Mouse (Mus musculus) G1E (cell line): ENCODE results near the gene Cltrn. TPM values are rescaled to one million over a fixed set of nuclear protein-coding genes. Genes with fewer than 3 reads are reported as not detected.

Experiments
- ATAC-seq: 2 replicates; pipeline ENCODE4 v1.8.0; 2016; ENCODE audit warnings: mild to moderate bottlenecking; ENCODE audit not compliant: insufficient number of reproducible peaks, poor library complexity, low FRiP score, severe bottlenecking; ENCODE audit errors: extremely low read depth
- DNase-seq: peaks from one replicate; pipeline ENCODE4 v3.0.0; 2012; ENCODE audit warnings: low spot score
- H3K27me3 ChIP-seq: 2 replicates; pipeline ENCODE4 v1.6.1; 2012; ENCODE audit warnings: mild to moderate bottlenecking, low read length, inconsistent platforms; ENCODE audit not compliant: insufficient read depth
- H3K36me3 ChIP-seq: replicated peaks from 2 replicates; pipeline ENCODE3; 2012; ENCODE audit warnings: mild to moderate bottlenecking, inconsistent platforms
- H3K4me1 ChIP-seq: 2 replicates; pipeline ENCODE4 v1.6.1; 2012; ENCODE audit warnings: low read depth, low read length, inconsistent platforms, mixed read lengths; ENCODE audit not compliant: insufficient read depth
- H3K4me3 ChIP-seq: 2 replicates; pipeline ENCODE4 v1.5.1; 2012; ENCODE audit warnings: low read depth, mild to moderate bottlenecking, inconsistent platforms, low read length, moderate library complexity, mixed read lengths
- H3K9me3 ChIP-seq: replicated peaks from 2 replicates; pipeline ENCODE4 v1.6.1; 2012; ENCODE audit warnings: inconsistent platforms
- CTCF ChIP-seq: IDR thresholded peaks from 2 replicates; pipeline ENCODE4 v1.5.1; 2012; ENCODE audit warnings: low read depth, low read length, inconsistent platforms, mixed read lengths
- GATA1 ChIP-seq: IDR thresholded peaks from 2 replicates; pipeline ENCODE4 v1.6.1; 2012; ENCODE audit warnings: borderline replicate concordance, low read length, inconsistent platforms, mixed read lengths
- GATA2 ChIP-seq: IDR thresholded peaks from 2 replicates; pipeline ENCODE4 v1.6.1; 2012; ENCODE audit warnings: low read depth, low read length, inconsistent platforms, borderline replicate concordance
- POLR2AphosphoS5 ChIP-seq: IDR thresholded peaks from 2 replicates; pipeline ENCODE4 v1.6.1; 2012; ENCODE audit warnings: low read depth, low read length, inconsistent platforms; ENCODE audit not compliant: insufficient replicate concordance
- TAL1 ChIP-seq: conservative IDR thresholded peaks from 2 replicates; pipeline ENCODE4 v1.6.1; 2012; ENCODE audit warnings: low read depth, low read length, inconsistent platforms, mixed read lengths
- polyA plus RNA-seq: library from polyadenylated mRNA; stranded (reverse); fragments of >175 nt; gene quantifications from 2 replicates; pipeline ENCODE4 v1.2.3, GENCODE M21; 2012
- total RNA-seq, 2 experiments: library from RNA; stranded (forward) in 1 of 2; stranded (reverse) in 1 of 2; fragments of 200-1000 nt in 1 of 2; fragments of >200 nt in 1 of 2; fragmentation: Nextera tagmentation in 1 of 2; gene quantifications; 2 replicates each; pipeline ENCODE4 v1.2.3; 2014 to 2017

The Cltrn gene
- total and polyA plus RNA-seq, 3 experiments: 0.04 to 0.49 TPM; not detected in 1

- no peak for ATAC-seq
- Histone ChIP-seq H3K4me3 (no peak overlapping the region), H3K4me1 (peaks cover 2% of the 10 kb centered on the region; the same call in 1 of the 2 replicates), H3K27me3 (no peaks in the 10 kb centered on the region), H3K9me3 (no peaks in the 10 kb centered on the region), H3K36me3 (no peaks in the 10 kb centered on the region)
- no peak for DNase-seq
- TF ChIP-seq POLR2AphosphoS5: no peak
- no peak for TF ChIP-seq GATA1
- TF ChIP-seq GATA2: no peak
- TF ChIP-seq CTCF: no peak
- TF ChIP-seq TAL1: no peak
Observed at GRCm38 (mm10) chrX:164153606-164154005, 65.0 kb downstream of the Cltrn start.

DNA sequence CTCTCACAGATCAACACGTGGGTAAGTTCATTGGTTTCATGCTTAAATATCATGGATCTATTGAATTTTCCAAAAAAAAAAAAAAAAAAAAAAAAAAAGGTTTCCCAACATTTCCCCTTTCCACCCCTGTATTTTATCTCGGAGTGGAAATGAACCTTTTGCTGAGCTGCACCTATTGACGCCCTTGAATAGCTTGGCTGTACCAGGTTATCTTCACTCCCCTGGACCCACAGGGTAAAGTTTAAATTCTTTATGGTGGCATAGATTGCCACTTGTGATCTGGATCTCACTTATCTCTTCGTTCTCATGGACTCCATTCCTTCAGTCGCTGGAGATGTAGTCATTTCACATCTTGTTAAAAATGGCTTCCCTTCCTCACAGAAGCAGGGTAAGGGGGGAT, 66.0 kb downstream of the Cltrn start:
- DNase-seq: no peak
- no peaks in the 10 kb centered on the region for H3K36me3 ChIP-seq
- H3K27me3 ChIP-seq: no peaks in the 10 kb centered on the region
- no peak for ATAC-seq
- H3K4me3 ChIP-seq: no peak overlapping the region
- H3K9me3 ChIP-seq: no peaks in the 10 kb centered on the region
- TF ChIP-seq CTCF (no peak), POLR2AphosphoS5 (no peak), TAL1 (no peak), GATA1 (no peak)
- H3K4me1 ChIP-seq: peaks cover 2% of the 10 kb centered on the region; the same call in 1 of the 2 replicates

DNA sequence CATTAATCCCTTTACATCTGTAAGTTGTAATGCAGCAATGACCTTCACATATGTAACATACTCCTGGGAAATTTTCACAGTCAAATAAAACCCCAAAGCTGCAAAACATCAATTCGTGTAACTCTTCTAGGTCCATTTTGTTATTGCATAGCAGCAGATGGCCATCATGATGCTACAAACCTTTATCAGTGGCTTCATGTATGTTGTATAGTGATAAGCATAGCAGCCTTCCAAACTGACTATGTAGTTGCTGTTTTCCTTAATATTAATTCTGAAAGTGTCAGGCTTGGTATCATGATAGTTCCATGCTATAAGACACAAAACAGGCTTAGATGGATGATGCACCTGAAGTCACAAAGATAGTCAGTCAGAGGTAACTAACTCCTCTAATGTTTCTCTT, 76.1 kb downstream of the Cltrn start:
- Histone ChIP-seq H3K9me3 (no peaks in the 10 kb centered on the region), H3K4me1 (no peaks in the 10 kb centered on the region), H3K27me3 (no peaks in the 10 kb centered on the region), H3K36me3 (no peaks in the 10 kb centered on the region), H3K4me3 (no peak overlapping the region)
- DNase-seq (no peak), ATAC-seq (no peak; the same call in 1 of the 2 replicates)
- no peak for TF ChIP-seq CTCF
- no peak for TF ChIP-seq GATA1
- no peak for TF ChIP-seq POLR2AphosphoS5
- TF ChIP-seq TAL1: no peak
- TF ChIP-seq GATA2: no peak

Other genes starting within 250 kb of the Cltrn start
- 15.4 and 17.1 TPM in 2 replicates for gene Ap1s2, start 179.8 kb upstream of the Cltrn start, total RNA-seq (2014; fragmentation: Nextera tagmentation)
- gene Ap1s2, start 179.8 kb upstream of the Cltrn start, total RNA-seq (2017): 20.6 and 21.0 TPM in 2 replicates
- 5.7 and 7.5 TPM in 2 replicates for gene Ap1s2, start 179.8 kb upstream of the Cltrn start, polyA plus RNA-seq
- gene Zrsr2, start 130.2 kb upstream of the Cltrn start, total RNA-seq (2014; fragmentation: Nextera tagmentation): 57.5 and 69.0 TPM in 2 replicates
- gene Zrsr2, start 130.2 kb upstream of the Cltrn start, total RNA-seq (2017): 28.2 and 43.6 TPM in 2 replicates
- 31.9 and 32.0 TPM in 2 replicates for gene Zrsr2, start 130.2 kb upstream of the Cltrn start, polyA plus RNA-seq
- 0.23 and 0.39 TPM in 2 replicates for gene Car5b, start 60.8 kb upstream of the Cltrn start, total RNA-seq (2014; fragmentation: Nextera tagmentation)
- 0.29 and 0.33 TPM in 2 replicates for gene Car5b, start 60.8 kb upstream of the Cltrn start, total RNA-seq (2017)
- not detected in 2 replicates for gene Car5b, start 60.8 kb upstream of the Cltrn start, polyA plus RNA-seq
- 17.5 and 19.5 TPM in 2 replicates for gene Siah1b, start 12.3 kb upstream of the Cltrn start, total RNA-seq (2014; fragmentation: Nextera tagmentation)
- 17.8 and 19.3 TPM in 2 replicates for gene Siah1b, start 12.3 kb upstream of the Cltrn start, total RNA-seq (2017)
- gene Siah1b, start 12.3 kb upstream of the Cltrn start, polyA plus RNA-seq: 20.6 and 32.9 TPM in 2 replicates
- gene Ace2, start 50.5 kb downstream of the Cltrn start, total RNA-seq (2014; fragmentation: Nextera tagmentation): 0.19 TPM in 1 of 2 replicates, not detected in the other
- 0.05 and 0.12 TPM in 2 replicates for gene Ace2, start 50.5 kb downstream of the Cltrn start, total RNA-seq (2017)
- not detected in 2 replicates for gene Ace2, start 50.5 kb downstream of the Cltrn start, polyA plus RNA-seq
- gene Bmx, start 169.4 kb downstream of the Cltrn start, total RNA-seq (2014; fragmentation: Nextera tagmentation): not detected in 2 replicates
- gene Bmx, start 169.4 kb downstream of the Cltrn start, total RNA-seq (2017): 0.05 TPM in 1 of 2 replicates, not detected in the other
- not detected in 2 replicates for gene Bmx, start 169.4 kb downstream of the Cltrn start, polyA plus RNA-seq
- gene Pir, start 180.5 kb downstream of the Cltrn start, total RNA-seq (2014; fragmentation: Nextera tagmentation): not detected in 2 replicates
- gene Pir, start 180.5 kb downstream of the Cltrn start, total RNA-seq (2017): 0.22 TPM in 1 of 2 replicates, not detected in the other
- not detected in 2 replicates for gene Pir, start 180.5 kb downstream of the Cltrn start, polyA plus RNA-seq